Mouse (Mus musculus) cerebellum, adult 18-20 months (tissue): ENCODE measurements around the gene Vmn1r54.
"Not testable (repeated sequence)": the region's sequence is repeated elsewhere in the genome, so short reads cannot be mapped to it uniquely, and the experiment has no call there.

ENCODE experiments used
- DNase-seq, 2 experiments: peaks; one replicate each; pipeline ENCODE4 v3.0.0; 2021

Vmn1r54 gene

DNA sequence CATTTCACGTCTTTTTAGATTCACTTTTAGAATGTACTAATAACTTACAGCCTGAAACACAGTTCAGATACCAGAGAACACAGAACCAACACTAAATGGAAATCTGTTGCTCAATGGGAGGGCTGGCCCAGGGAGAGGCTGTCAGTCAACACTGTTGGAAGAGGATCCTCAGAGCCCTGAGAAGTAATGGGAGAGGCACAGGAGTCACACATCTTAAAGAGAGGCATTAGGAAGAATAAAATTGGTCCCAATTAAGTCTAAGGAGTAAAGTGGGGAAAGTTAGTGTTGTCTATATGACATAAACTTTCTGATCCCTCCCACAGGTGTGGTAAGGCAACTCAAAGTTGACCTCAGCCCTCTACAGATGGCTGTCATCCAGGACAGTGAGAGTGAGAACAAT, at the start of gene Vmn1r54:
Vmn1r54 (plus strand) TSS at position 301 of the 400 bp plus-strand sequence.
- no peak for DNase-seq

DNA sequence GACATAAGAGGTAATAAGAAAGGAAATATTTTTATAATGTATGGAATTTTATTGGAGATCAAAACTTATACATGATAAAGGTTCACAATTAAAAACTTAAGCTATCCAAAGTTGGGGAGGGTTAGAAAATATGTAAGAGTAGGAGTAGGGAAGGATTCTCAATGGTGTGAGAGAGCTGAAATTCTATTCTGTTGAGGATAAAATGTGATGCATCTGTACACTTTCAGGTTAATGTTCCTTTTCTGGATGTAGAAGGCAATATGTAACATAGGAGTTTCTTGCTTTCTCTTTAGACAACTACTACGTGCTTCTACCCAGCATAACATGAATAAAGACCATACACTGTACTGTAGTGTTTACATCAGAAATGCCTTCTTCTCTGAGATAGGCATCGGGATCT, 43.6 kb upstream of the Vmn1r54 start, which contains the start of gene V1ra8:
V1ra8 (plus strand) TSS at position 301 of the 400 bp plus-strand sequence.
- not testable (repeated sequence) for DNase-seq

DNA sequence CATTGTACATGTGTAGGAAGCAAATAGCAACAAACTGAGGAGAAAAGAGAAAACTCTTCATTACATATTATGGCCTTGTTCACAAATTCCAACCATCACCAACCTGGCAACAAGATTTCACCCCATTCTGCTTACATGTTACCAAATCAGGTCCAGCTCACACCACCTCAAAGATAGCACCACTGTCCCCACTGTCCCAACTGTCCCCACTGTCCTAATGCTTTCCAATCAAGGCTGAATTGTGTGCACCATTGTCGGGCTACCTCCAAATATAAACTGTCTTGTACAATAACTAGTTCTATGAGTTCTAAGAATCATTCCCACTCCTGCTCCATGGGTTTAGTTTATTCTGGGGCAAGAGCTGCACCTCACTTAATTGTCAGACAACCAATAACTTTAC, 21.8 kb upstream of the Vmn1r54 start, which contains the start of gene Vmn1r53:
Vmn1r53 (minus strand) TSS at position 101 of the 400 bp plus-strand sequence.
- no peak for DNase-seq

DNA sequence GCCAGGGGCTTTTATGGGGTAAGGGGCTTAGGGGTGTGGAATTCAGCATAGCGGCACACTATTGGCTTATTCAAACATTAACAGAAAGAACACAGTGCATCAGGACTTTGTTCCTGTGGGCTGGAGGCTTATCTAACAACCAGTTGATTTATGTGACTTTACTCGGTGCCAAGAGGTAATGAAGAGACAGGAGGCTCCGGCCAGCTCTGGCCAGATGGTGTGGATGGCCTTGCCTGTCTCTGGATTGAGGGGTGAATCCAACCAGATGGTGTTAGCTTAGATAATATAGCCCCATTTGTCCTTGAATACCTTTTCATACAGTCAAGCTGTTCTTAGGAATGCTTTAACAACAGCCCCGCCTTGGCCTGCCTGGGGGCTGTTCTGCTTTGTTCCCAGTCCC, 14.0 kb upstream of the Vmn1r54 start:
- not testable (repeated sequence) for DNase-seq

DNA sequence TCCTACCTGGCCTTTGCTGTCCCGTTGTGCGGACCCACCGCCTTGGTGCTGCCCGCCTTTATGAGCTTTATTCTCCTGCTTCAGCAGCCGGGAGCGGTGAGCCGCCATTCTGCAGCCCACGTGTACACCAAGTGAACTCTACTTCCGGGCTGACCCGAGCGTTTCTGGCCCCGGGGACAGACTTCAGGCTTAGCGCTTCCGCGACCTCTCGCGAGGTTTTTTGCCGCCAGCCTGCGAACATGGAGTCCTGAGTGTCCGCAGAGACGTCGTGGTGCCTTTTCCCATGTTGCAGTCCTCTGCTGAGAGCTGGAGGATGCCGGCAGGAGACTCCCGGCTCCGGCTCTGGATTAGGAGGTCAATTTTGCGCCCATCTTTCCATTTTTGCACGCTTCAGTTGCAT, 13.4 kb upstream of the Vmn1r54 start:
- no peak for DNase-seq

DNA sequence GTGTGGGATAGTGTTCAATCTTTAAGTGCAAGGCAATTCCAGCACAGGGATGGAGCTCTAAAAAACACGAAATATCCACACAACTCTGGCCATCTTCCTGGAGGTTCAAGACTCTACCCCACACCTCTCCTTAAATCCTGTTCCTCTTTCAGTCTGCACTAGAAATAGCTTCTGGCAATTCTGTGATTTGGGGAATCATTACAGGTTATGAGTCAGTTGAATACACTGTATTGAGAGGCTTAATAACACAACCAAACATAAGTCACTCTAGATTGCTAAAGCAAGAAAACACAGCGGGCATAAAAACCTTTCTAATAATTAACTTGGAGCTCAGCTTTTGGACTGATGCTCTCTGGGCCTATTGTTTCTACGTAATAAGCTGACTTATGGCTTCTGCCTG, 2.1 kb upstream of the Vmn1r54 start:
- no peak for DNase-seq

DNA sequence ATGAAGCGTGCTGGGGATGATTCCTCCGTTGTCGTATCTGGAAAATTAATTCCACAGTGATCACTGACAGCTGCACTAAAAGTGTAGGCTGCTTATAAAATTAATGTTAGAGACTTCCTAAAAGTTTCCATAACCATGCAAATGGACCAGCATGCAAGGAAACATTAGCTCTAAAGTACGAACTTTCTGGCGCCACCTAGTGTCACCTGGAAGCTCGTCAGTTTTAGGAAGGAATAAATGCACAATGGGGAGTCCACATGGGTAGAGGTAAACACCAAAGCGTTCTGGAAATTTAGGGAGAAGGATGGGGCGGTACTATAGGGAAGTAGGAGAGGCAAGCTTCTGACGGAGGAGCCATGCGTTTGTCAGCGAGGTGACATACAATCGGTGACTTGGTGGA, 42.2 kb downstream of the Vmn1r54 start:
- DNase-seq = peak; percentile 5 to 8

DNA sequence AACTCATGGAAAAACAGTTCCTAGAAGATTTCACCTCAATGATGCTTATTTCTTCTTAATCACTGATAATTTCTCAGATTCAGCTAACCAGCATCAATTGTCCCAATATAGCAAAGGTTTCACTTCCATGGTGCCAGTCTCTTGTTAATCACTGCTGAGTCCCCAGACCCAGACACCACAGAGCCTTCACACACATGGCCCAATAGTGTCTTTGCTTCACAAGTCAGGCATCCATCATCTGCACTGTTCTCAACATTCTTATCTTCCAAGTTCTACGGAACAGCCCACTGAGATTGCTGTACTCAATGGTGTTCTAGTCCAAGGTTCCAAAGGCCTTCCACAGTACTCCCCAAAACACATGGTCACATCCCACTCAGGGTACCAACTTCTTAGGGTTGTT, 54.8 kb downstream of the Vmn1r54 start, which contains the start of gene BC048671:
BC048671 (plus strand) TSS at position 301 of the 400 bp plus-strand sequence.
- no peak for DNase-seq

DNA sequence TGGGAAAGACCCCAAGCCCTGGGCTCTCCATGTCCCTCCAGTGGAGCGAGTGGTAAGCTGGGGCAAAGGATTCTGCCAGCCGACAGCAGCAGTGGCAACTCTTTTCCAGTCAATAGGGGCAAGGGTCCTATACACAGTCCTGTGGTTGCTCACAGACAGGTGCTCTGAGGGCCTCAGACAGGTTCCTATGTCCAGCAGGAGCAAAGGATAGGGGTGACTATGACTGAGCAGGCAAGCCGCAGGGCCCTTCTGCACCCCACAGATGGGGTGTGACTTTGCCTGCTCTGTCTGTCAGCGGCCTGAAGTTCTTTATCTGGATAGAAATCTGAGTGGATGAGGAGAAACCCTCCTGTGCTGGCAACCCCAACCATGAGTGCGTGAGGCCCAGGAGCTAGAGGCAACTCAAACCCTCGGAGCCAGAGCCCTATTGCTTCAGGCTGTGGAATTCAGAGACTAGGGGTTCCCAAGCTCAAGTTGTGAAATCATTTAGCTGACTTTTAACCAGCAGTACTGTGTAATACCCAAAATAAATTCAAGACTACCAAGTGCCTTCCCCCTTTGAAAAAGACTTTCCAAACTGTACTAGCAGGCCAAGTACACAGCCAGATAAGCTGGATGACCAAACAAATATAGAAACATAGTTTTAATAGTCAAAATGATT, 60.3 kb downstream of the Vmn1r54 start:
- no peak for DNase-seq

DNA sequence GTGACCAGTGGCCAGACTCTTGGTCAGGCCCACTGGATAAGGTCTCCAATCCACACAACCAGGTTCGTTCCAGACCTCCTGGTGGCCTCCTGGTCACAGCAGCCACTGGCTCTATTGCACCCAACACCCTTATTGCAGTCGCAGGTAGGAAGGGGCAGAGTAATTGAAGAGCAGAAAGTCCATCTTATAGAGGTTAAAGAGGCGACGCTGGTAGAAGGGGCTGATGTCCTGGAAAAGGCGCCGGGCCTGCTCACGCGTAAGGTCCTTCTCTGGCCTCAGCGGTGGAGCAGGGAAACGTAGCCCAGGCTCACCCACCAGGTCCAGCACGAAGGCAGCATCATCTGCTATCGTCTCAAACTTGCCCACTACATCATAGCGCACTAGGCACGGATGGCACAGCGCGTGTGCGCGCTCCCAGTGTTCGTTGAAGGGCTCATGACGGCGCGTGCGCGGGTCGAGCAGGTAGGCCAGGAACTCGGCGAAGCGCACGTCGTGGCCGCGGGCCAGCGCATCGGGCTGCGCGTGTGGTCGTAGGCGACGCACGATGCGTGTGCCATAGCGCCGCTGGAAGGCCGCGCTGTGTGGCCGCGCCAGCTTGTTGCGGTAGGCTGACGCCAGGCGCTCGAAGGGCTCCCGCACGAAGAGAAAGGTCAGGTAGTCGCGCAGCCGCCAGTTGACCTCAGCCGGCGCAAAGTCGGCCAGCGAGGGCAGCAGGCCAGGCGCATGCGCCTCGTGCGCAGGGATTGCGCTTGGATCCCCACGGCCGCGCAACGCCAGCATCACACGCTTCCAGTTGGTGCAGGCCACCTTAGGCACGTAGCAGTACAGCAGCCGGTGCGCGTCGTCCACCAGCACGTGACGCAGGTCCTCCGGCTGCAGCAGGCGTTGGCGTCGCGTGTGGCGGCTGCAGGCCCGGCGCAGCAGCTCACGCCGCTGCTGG, 63.0 kb downstream of the Vmn1r54 start:
- no peak for DNase-seq

DNA sequence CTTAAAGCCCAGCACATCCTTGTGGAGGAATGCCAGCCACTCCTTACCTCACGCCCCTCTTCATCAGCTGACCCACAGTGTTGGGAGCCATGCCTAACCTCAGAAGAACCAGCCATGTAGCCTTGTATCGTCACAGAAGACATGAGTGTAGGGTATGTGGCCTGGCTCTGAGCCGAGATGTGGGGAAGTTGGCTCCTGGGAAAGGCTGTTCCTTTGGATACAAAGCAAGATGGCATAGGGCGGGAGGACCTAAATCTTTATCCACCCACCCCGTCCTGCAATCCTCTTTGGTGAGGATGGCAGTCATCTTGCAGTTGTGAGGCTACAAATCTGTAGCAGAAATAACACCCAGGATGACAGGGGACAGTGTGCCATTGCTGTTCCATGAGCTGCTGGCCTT, 69.9 kb downstream of the Vmn1r54 start:
- no peak for DNase-seq

DNA sequence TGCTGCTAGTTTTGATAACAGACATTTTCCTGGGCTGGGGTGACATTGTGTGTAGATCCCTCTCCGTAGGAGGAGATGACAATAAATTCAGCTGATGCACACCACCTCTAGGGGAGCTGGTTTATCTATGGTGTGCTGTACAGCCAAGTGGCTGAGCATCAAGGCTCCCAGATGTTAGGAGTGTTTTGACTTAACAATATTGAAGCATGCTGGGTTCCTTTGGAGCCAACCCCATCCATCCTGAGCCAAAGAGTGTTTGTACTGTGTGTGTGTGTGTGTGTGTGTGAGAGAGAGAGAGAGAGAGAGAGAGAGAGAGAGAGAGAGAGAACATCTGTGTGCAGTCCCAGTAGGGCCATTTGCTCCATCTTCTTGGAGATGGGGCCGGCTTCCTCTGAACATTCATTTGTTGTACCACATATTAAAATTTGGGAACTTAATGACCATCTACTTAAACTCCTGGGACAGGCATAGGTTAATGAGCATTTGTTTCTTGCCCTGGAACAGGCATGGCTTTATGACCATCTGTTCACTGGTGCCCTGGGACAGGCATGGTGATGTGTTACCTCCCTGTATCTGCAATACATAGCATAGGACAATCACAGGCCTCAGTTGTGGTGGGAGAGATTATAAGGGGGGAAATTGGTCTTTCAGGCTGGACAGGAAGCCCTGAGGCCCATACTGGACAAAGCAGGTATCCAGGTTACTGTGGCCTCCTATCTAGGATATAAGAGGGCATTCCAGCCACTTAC, 71.6 kb downstream of the Vmn1r54 start:
- no peak for DNase-seq

DNA sequence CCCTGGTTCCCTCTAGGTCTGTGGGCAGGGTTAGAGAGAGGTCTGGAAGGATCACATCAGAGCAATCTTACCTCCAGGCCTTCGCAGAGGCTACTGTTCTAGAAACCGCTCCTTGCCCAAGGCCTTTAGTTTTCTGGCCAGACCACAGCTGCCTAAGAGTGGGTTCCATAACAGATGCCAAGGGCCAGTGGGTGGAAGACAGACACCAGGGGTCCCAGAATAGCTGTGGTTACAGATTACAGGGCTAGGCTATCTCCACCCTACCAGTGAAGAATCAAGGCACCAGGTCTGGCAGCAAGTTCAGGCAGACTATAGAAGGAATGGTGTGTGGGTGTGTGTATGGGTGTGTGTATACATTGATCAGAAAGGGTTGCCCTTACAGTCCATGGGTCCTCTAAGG, 72.9 kb downstream of the Vmn1r54 start:
- DNase-seq = no peak

DNA sequence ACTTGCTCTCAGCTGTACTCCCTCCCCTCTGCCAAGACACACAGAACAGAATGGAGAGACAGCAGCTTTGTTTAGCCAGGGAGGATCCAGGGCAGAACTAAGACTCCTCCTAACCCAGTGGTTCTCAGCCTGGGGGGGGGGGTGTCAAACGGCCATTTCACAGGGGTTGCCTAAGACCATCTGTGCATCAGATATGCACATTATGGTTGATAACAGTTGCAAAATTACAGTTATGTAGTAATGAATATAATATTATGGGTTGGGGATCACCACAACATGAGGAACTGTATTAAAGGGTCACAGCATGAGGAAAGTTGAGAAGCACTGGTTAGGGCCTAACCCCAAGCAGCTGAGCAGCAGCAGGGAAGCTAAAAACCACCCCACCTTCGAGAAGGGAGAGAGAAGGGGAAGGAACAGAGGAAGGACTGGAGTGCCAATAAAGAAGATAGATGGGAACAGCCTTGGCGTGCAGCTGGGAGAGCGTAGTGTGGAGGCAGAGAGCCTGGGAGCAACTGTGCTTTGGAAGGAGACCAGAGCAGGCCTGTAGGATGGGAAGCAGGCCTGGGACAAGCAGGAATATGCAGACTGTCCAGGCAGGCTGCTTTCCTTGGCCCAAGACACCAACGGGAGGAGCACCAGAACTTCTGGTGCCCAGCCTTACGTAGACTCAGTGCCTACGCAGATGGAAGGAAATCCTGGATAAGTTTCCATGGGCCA, 73.5 kb downstream of the Vmn1r54 start:
- no peak for DNase-seq

DNA sequence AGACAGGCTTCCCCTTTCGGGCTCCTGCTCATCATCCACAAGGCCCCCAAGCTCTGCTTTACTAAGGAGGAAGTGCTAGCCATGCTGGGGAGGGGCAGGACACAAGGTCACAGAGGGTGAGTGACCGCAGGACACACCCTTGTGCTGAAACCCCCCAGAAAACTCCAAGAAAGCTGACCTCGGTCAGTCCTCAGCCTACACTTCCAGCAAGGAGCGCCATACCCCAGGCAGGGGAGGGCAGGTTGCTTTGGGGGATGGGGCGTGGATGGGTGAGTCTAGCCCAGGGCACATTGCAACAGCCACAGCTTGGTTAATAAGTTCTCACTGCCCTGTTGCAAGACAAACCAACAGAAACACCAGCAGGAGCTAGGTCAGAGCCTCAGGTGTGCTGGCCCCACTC, 74.3 kb downstream of the Vmn1r54 start:
- DNase-seq = no peak
